Mouse (Mus musculus) embryonic stem cell, embryonic (primary cell): ENCODE results near the gene Mettl21e.

Experiments
- CTCF ChIA-PET, 4 experiments: fragments of 300-600 bp in 2 of 4; fragments of 350-600 bp in 2 of 4; sonication (Branson Sonifier 250); formaldehyde crosslinking; loops; one replicate each; lab custom pipeline; 2022; ENCODE audit warnings: inconsistent platforms in 2 of 4; lab: Charles Lee
- POLR2A ChIA-PET, 4 experiments: fragments of 300-600 bp in 2 of 4; fragments of 350-600 bp in 2 of 4; sonication (Branson Sonifier 250); formaldehyde crosslinking; loops; one replicate each; lab custom pipeline; 2022; ENCODE audit warnings: antibody characterized with exemption in 4 of 4, inconsistent platforms in 1 of 4; lab: Charles Lee

Gene Mettl21e

GRCm38 (mm10) chr1:44161818-44162217 lies 56.9 kb downstream of the Mettl21e start:
- POLR2A ChIA-PET = interaction anchor here in 1 of 4 experiments (1.5 kb wide), 1 partner anchor 10 kb away, joined by 3 read pairs; no protein-coding TSS in a partner anchor
- CTCF ChIA-PET = no interaction called here

- CTCF ChIA-PET = interaction anchor here in 1 of 4 experiments (1.6 kb wide), 1 partner anchor 10 kb away, joined by 3 read pairs; no protein-coding TSS in a partner anchor
- POLR2A ChIA-PET = interaction anchor here in 1 of 4 experiments (0.6 kb wide), 1 partner anchor 596 kb away, joined by 5 read pairs; no protein-coding TSS in a partner anchor
These were observed 60.4 kb downstream of the Mettl21e start for GRCm38 (mm10) chr1:44158317-44158716.

- ChIA-PET CTCF (interaction anchor here in 1 of 4 experiments (1.0 to 1.4 kb wide), 3 partner anchors 13 to 114 kb away, joined by 3 to 7 read pairs (median 3); no protein-coding TSS in a partner anchor), POLR2A (interaction anchor here in 1 of 4 experiments (0.5 to 0.9 kb wide), 3 partner anchors 9 to 220 kb away, joined by 3 to 4 read pairs (median 3); no protein-coding TSS in a partner anchor)
These were observed 63.5 kb downstream of the Mettl21e start for GRCm38 (mm10) chr1:44155287-44155686.
